Mouse (Mus musculus): ENCODE results near the gene Kat2a. TPM values are rescaled to one million over a fixed set of nuclear protein-coding genes. Genes with fewer than 3 reads are reported as not detected.

Kat2a gene
- total and polyA plus RNA-seq, 3 experiments = 59.6 to 143 (median 63.7) TPM

- no peak for TF ChIP-seq UBTF (IDR thresholded peaks at IDR 0.05; ENCODE audit: borderline replicate concordance, insufficient read depth, low read depth, low read length)
- TF ChIP-seq RCOR1 (IDR thresholded peaks at IDR 0.05; ENCODE audit: low read depth, low read length) = no peak
- peak; percentile 98 for TF ChIP-seq ELF1 (IDR thresholded peaks at IDR 0.05; ENCODE audit: low read depth, low read length)
- TF ChIP-seq JUND (IDR thresholded peaks at IDR 0.05; ENCODE audit: low read depth, low read length) = no peak
- TF ChIP-seq RAD21 (IDR thresholded peaks at IDR 0.05; ENCODE audit: low read depth, low read length) = no peak
- peak; percentile 81; the same call in 1 of the 2 replicates for TF ChIP-seq MAZ (IDR thresholded peaks at IDR 0.05; ENCODE audit: low read depth, low read length)
- peak; percentile 55 for TF ChIP-seq MYC (IDR thresholded peaks at IDR 0.05; ENCODE audit: low read depth, low read length)
- TF ChIP-seq USF1 (IDR thresholded peaks at IDR 0.05; ENCODE audit: low read depth, low read length) = no peak; the same call in 1 of the 2 replicates
- TF ChIP-seq POLR2A (IDR thresholded peaks at IDR 0.05; ENCODE audit: control insufficient read depth in 1 of 2, insufficient read depth in 1 of 2, low read depth in 1 of 2, low read length in 2 of 2, poor library complexity in 1 of 2) = peak; percentile 61 to 97; a peak in 3 of 4 replicates
- TF ChIP-seq SIN3A (IDR thresholded peaks at IDR 0.05; ENCODE audit: low read length) = peak; percentile 85
- no peak for TF ChIP-seq POLR2AphosphoS5 (IDR thresholded peaks at IDR 0.05; ENCODE audit: borderline replicate concordance, low read depth, low read length)
- TF ChIP-seq CHD2 (IDR thresholded peaks at IDR 0.05; ENCODE audit: low read length) = peak; percentile 98
These were observed 25.9 kb upstream of the Kat2a start, which contains the start of gene Rab5c (continued) for GRCm38 (mm10) chr11:100738066-100738604.

- DNase-seq (ENCODE audit: low read depth, low spot score) = peak; percentile 97
- Histone ChIP-seq H3K9me3 (replicated peaks; ENCODE audit: insufficient read depth, low read length) (no peaks in the 10 kb centered on the region), H3K4me3 (ENCODE audit: control insufficient read depth in 1 of 2, insufficient read depth in 1 of 2, low read depth in 2 of 2, low read length in 2 of 2) (peak overlapping the region; percentile 67 to 96), H3K9ac (ENCODE audit: control insufficient read depth, low read depth, low read length, poor library complexity, severe bottlenecking) (peak overlapping the region; percentile 95), H3K27ac (ENCODE audit: control insufficient read depth, low read depth, low read length) (peak overlapping the region; percentile 93), H3K36me3 (ENCODE audit: control insufficient read depth in 1 of 2, insufficient read depth in 2 of 2, low read length in 2 of 2) (peaks cover 7 to 31% of the 10 kb centered on the region in 2 experiments), H3K4me1 (ENCODE audit: control insufficient read depth in 1 of 2, insufficient read depth in 2 of 2, low read length in 2 of 2) (peaks cover 2 to 24% of the 10 kb centered on the region in 2 experiments; a peak in 3 of 4 replicates), H3K79me2 (ENCODE audit: control insufficient read depth, insufficient read depth, low read length, poor library complexity) (peaks cover 54% of the 10 kb centered on the region), H3K27me3 (ENCODE audit: control insufficient read depth in 1 of 2, insufficient read depth in 2 of 2, low read length in 2 of 2) (no peaks in the 10 kb centered on the region)
- TF ChIP-seq MEF2A (IDR thresholded peaks at IDR 0.05; ENCODE audit: extremely low read depth, insufficient replicate concordance, low read depth, low read length, poor library complexity, severe bottlenecking) (no peak), ELF1 (IDR thresholded peaks at IDR 0.05; ENCODE audit: low read depth, low read length) (no peak; the same call in none of the 2 replicates), ETS1 (IDR thresholded peaks at IDR 0.05; ENCODE audit: low read depth, low read length) (peak; percentile 93), MAX (IDR thresholded peaks at IDR 0.05; ENCODE audit: low read length) (peak; percentile 89), RCOR1 (IDR thresholded peaks at IDR 0.05; ENCODE audit: low read depth, low read length) (0 out of 2 replicates have a peak, but pooled peaks have one; percentile 28), CTCF (IDR thresholded peaks at IDR 0.05 in 2 of 3, conservative IDR thresholded peaks at IDR 0.05 in 1 of 3; ENCODE audit: control insufficient read depth in 1 of 3, insufficient read depth in 1 of 3, low read depth in 2 of 3, low read length in 3 of 3, poor library complexity in 1 of 3, severe bottlenecking in 1 of 3) (no peak), GABPA (IDR thresholded peaks at IDR 0.05; ENCODE audit: low read depth, low read length) (no peak; the same call in 1 of the 2 replicates), NRF1 (IDR thresholded peaks at IDR 0.05; ENCODE audit: insufficient read depth, low read depth, low read length, poor library complexity, severe bottlenecking) (peak; percentile 24; the same call in 1 of the 2 replicates), EP300 (IDR thresholded peaks at IDR 0.05; ENCODE audit: low read depth in 1 of 2, low read length in 2 of 2) (peak in 1 of 2 experiments; percentile 72; a peak in 2 of 4 replicates), USF1 (IDR thresholded peaks at IDR 0.05; ENCODE audit: low read depth, low read length) (peak; percentile 49; the same call in 1 of the 2 replicates), NELFE (IDR thresholded peaks at IDR 0.05; ENCODE audit: low read depth, low read length) (peak; percentile 76), TBP (IDR thresholded peaks at IDR 0.05; ENCODE audit: low read depth, low read length) (peak; percentile 94), MYC (IDR thresholded peaks at IDR 0.05; ENCODE audit: low read depth, low read length) (peak; percentile 94), SMC3 (IDR thresholded peaks at IDR 0.05; ENCODE audit: low read depth, low read length) (no peak), CHD1 (IDR thresholded peaks at IDR 0.05; ENCODE audit: low read depth, low read length) (peak; percentile 82; the same call in 1 of the 2 replicates), MXI1 (IDR thresholded peaks at IDR 0.05; ENCODE audit: low read depth, low read length) (peak; percentile 98), GATA1 (IDR thresholded peaks at IDR 0.05; ENCODE audit: low read depth, low read length) (peak; percentile 92), MYB (IDR thresholded peaks at IDR 0.05; ENCODE audit: low read depth, low read length) (no peak), BHLHE40 (IDR thresholded peaks at IDR 0.05; ENCODE audit: borderline replicate concordance, low read depth, low read length) (peak; percentile 81; the same call in 1 of the 2 replicates), KAT2A (conservative IDR thresholded peaks at IDR 0.05; ENCODE audit: low read depth, low read length) (no peak), POLR2AphosphoS2 (IDR thresholded peaks at IDR 0.05; ENCODE audit: low read length) (peak; percentile 77), RAD21 (IDR thresholded peaks at IDR 0.05; ENCODE audit: low read depth, low read length) (no peak), POLR2A (IDR thresholded peaks at IDR 0.05; ENCODE audit: control insufficient read depth in 1 of 2, insufficient read depth in 1 of 2, low read depth in 1 of 2, low read length in 2 of 2, poor library complexity in 1 of 2) (peak in 1 of 2 experiments; percentile 95; a peak in 3 of 4 replicates), CHD2 (IDR thresholded peaks at IDR 0.05; ENCODE audit: low read length) (peak; percentile 45), MAZ (IDR thresholded peaks at IDR 0.05; ENCODE audit: low read depth, low read length) (peak; percentile 98), MAFK (IDR thresholded peaks at IDR 0.05; ENCODE audit: borderline replicate concordance, low read depth, low read length) (peak; percentile 86), SIN3A (IDR thresholded peaks at IDR 0.05; ENCODE audit: low read length) (peak; percentile 99), UBTF (IDR thresholded peaks at IDR 0.05; ENCODE audit: borderline replicate concordance, insufficient read depth, low read depth, low read length) (no peak), JUND (IDR thresholded peaks at IDR 0.05; ENCODE audit: low read depth, low read length) (no peak)
These were observed 25.0 kb upstream of the Kat2a start for GRCm38 (mm10) chr11:100737105-100737733.

All from MEL (cell line).